13 mouse cellular contexts compared by ENCODE assay signal in the genomic region with DNA sequence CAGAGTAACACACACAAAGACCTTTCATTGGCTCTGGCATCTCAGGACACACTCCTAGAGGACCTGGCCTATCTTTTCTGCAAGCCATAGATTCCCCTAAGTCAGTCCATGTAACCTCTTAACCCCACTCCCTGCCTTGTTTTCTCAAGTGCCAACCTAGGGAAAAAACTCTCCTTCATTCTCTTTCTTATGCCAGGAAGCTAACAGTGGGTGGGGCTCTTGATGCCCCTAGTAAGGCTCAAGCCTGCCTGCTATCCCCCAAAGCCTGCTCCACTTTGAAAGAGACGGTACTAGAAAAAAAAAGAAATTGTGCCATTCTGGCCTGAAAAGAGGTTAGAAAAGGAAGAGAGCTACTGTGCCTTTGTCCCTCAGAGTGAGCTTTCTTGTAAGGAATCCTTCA.
"Had no signal": no experiment of that assay in that cellular context is flagged by ENCODE, and none has a peak within 500 bp of the region (broad histone marks: within the 10 kb centered on the region; RNA-seq: fewer than 3 reads in every experiment).

No protein-coding gene starts in this region.

- DNase-seq: liver, postnatal 0 days; lung, adult 2 months; lung, postnatal 14 days; lung, postnatal 36 days; midbrain, embryonic 14.5 days; retina, postnatal 1 day; right cerebral cortex, adult 18-20 months; right cerebral cortex, postnatal 25 days; right cerebral cortex, postnatal 4 days; spleen, adult 18-20 months; thymus, adult 18-20 months; thymus, postnatal 14 days; thymus, postnatal 36 days had no signal
